Mouse (Mus musculus) pancreas, adult 10 weeks (tissue): ENCODE data around the gene Cc2d1a. TPM values are rescaled to one million over a fixed set of nuclear protein-coding genes. Genes with fewer than 3 reads are reported as not detected.

Experiments
- polyA plus RNA-seq: library from polyadenylated mRNA; stranded (reverse); fragments of 350-450 nt; fragmentation: Illumina TruSeq; extraction: RNeasy Lipid Tissue Mini Kit (QIAGEN cat#74804); gene quantifications from one replicate; pipeline ENCODE4 v1.2.3, GENCODE M21; 2015; ENCODE audit warnings: low read depth, low replicate concordance; ENCODE audit not compliant: insufficient read depth

Cc2d1a gene
- 6.1 TPM for polyA plus RNA-seq

DNA sequence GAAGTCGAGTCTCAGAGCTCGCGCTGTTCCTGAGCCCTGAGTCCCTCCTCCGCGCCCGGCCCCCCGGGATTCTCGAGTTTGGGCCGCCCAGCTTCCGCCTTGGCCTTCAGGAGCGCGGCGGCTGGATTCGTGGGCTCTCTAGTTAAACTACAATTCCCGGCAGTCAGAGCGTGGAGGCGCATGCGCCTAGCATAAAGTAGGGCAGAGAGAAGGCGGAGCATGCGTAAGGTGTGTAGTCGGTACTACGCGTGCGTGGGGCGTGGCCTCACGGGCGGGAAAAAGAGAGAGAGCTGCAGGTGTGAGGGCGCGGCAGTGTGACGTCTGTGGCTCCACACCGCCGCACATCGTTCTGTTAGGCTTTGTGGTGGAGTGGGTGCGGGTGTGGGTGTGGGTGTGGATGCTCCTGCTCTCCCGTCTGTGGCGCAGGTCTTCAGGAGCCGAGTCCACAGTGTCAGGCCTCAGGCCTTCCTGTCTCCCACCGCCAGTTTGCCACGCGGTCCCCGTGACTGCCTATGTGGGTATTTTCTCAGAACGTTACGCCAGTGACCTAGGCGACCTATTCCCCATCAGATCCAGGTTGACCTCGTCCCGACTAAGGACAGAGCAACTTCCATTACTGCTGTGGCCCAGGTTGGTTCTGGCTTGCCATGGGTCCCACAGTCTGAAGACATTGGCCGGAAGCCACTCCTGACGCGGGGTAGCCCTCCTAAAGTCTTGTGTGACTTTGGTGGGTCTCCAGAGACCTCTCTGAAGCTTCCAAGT, at the start of gene Cc2d1a, which contains the start of gene 4930432K21Rik:
TSS of gene Cc2d1a (minus strand) at position 168 of the 762 bp plus-strand sequence.
TSS of gene 4930432K21Rik (plus strand) at position 257 of the 762 bp plus-strand sequence.

DNA sequence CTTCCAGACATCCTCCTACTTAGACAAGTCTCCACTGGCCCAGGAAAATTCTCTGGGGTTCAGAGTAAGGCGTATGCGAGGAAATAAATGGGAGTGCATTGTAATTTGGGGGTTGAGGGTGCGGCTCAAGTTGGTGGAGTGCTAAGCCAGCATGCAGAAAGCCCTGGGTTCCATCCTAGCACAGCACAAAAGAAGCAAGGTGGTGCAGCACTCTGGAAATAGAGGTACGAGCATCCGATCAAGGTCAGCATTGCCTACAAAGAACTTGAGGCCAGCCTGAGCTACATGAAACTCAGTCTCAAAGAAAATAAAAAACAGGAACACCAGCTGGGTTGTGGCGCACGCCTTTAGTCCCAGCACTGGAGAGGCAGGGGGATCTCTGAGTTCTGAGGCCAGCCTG, 37.4 kb upstream of the Cc2d1a start, which contains the start of gene Nanos3:
TSS of gene Nanos3 (minus strand) at position 101 of the 400 bp plus-strand sequence.

DNA sequence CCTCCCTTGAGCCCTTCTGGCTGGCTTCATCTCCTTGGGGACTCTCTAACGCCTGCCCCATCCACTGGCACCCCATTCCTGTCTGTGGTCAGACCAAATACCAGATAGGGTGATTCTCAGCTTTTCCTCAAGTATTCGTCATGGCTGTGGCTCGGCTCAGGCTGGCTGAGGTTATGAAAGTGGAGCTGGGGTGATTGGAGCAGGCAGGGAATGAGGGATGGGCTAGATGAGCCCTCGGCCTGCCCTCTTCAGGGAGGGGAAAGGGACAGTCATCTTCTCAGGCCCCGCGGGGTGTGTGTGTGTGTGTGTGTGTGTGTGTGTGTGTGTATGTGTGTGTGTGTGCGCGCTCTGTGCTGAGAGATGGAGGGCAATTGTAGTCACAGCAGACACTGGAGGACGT, 22.1 kb downstream of the Cc2d1a start, which contains the start of gene Podnl1:
TSS of gene Podnl1 (plus strand) at position 334 of the 400 bp plus-strand sequence.

DNA sequence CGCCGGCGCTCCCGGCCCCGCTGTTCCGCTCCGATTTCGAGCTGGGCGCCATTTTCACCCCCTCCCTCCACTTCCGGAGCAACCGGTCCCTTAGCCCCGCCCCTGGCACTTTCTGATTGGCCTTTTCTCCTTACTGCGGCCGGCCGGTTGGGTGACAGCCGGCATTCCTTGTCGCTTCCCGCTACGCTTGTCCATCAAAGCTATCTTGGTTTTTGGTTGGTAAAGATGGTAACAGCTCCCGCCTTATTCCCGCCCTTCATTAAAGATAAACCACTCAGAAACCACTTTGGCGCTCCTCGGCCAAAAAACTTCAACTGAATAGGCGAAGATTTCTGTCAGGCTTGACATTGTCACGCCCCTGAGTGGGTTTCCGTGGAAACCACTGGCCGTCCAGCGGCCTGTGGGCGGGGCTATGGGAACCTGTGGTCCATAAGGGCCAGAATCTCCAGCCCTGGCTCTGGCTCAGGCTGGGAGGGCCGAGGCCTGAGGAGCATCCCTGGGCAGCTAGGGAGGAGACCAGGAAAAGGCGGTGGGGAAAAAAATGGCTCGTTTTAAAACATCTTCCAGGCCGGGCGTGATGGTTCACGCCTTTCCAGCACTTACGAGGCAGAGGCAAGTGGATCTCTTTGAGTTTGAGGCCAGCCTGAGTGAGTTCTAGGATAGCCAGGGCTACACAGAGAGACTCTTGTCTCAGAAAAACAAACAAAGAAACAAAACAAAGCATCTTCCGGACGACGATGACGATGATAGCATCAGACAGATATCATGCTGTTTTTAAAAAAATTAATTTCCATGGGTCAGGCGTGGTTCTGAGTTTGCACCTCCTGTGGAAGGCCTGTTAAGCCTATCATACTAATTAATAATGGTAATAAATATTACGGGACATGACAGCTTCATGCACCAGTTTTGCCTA, 42.8 kb downstream of the Cc2d1a start, which contains the start of gene Dcaf15:
TSS of gene Dcaf15 (minus strand) at position 72 of the 913 bp plus-strand sequence.

Other genes starting within 250 kb of the Cc2d1a start
- gene Adgrl1, start 247.8 kb downstream of the Cc2d1a start, polyA plus RNA-seq, result 7.4 TPM
- 1.7 TPM for gene Gm10644, start 192.7 kb downstream of the Cc2d1a start, polyA plus RNA-seq
- gene Asf1b, start 192.4 kb downstream of the Cc2d1a start, polyA plus RNA-seq, result 0.78 TPM
- gene Prkaca, start 174.9 kb downstream of the Cc2d1a start, polyA plus RNA-seq, result 14.2 TPM
- gene Samd1, start 150.3 kb downstream of the Cc2d1a start, polyA plus RNA-seq, result 15.6 TPM
- not detected for gene 1700067K01Rik, start 146.4 kb downstream of the Cc2d1a start, polyA plus RNA-seq
- not detected for gene 2210011C24Rik, start 135.8 kb downstream of the Cc2d1a start, polyA plus RNA-seq
- 2.5 TPM for gene Palm3, start 126.5 kb downstream of the Cc2d1a start, polyA plus RNA-seq
- 0.90 TPM for gene Il27ra, start 105.3 kb downstream of the Cc2d1a start, polyA plus RNA-seq
- gene Rln3, start 102.9 kb downstream of the Cc2d1a start, polyA plus RNA-seq, result not detected
- gene Gm10643, start 82.8 kb downstream of the Cc2d1a start, polyA plus RNA-seq, result not detected
- 5.4 TPM for gene Rfx1, start 81.1 kb downstream of the Cc2d1a start, polyA plus RNA-seq
- 4.5 TPM for gene Dcaf15, start 43.2 kb downstream of the Cc2d1a start, polyA plus RNA-seq
- not detected for gene Podnl1, start 21.9 kb downstream of the Cc2d1a start, polyA plus RNA-seq
- gene 4930432K21Rik, start 89 bp upstream of the Cc2d1a start, polyA plus RNA-seq, result not detected
- not detected for gene Nanos3, start 37.3 kb upstream of the Cc2d1a start, polyA plus RNA-seq
- gene Zswim4, start 89.1 kb upstream of the Cc2d1a start, polyA plus RNA-seq, result 0.96 TPM
- 75.9 TPM for gene D8Ertd738e, start 101.8 kb upstream of the Cc2d1a start, polyA plus RNA-seq
- gene Mri1, start 109.4 kb upstream of the Cc2d1a start, polyA plus RNA-seq, result 6.5 TPM
- 9.7 TPM for gene Ccdc130, start 122.4 kb upstream of the Cc2d1a start, polyA plus RNA-seq
- 9.7 TPM for gene Cacna1a, start 240.5 kb upstream of the Cc2d1a start, polyA plus RNA-seq